Mouse (Mus musculus) liver (tissue): ENCODE measurements at regions not wholly inside any gene's neighbourhood (a gene's known extent, or its start where the extent isn't known, plus 50 kb on each side); places are given as distances from the start of the nearest gene placed in this dataset.
"Not testable (repeated sequence)": the region's sequence is repeated elsewhere in the genome, so short reads cannot be mapped to it uniquely, and the experiment has no call there.

Experiments
- DNase-seq: peaks from one replicate; pipeline ENCODE4 v3.0.0-alpha.2; 2020; ENCODE audit warnings: mixed read lengths

- no peak for DNase-seq
These were observed 134.1 kb downstream of the Snx18 start for GRCm38 (mm10) chr13:113484159-113484762.

DNA sequence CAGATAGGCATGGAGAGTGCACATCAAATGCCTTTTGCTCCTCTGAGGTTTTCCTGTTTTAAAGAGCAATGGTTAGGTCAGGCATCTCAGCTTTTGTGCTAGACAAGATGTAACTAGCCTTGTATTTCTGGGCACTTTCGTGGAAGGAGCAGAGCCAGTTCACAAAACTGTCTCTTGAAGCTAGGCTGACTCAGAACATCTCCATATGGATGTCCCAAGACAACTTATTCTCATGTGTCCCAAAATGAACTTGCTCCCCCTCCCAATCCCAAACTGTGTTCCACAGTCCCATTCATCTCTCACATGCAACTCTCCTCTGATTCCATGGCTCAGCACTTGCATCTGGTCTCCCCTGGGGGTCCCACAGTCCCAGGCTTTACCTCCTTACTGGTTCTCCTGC, 135.5 kb downstream of the Snx18 start:
- no peak for DNase-seq

DNA sequence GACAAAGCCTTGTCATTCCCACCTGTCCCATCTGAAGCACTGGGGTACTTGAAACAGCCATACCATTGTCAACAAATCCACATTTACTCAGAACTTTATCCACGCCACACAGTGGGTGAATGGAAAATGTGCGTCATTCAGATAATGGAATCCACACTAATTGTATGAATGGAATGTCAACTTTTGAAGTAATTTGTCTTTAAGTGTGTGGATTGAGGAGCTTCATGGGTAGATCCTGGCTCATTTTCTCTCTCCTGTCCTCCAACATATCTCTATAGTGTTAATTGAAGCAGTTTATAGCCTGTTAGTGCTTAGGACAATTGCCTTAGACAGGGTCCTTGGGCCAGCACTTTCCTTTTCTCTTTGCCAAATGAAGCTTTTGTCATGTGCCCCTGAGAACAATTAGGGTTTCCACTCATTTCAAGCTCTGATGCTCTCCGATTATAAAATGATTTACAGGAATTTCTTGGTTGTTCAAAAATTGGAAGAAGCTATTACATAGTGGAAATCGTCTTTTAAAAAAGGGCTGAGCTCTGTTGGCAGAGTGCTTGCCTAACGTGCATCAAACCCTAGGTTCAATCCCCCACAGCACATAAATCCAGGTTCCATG, 140.4 kb downstream of the Snx18 start:
- DNase-seq, result no peak

DNA sequence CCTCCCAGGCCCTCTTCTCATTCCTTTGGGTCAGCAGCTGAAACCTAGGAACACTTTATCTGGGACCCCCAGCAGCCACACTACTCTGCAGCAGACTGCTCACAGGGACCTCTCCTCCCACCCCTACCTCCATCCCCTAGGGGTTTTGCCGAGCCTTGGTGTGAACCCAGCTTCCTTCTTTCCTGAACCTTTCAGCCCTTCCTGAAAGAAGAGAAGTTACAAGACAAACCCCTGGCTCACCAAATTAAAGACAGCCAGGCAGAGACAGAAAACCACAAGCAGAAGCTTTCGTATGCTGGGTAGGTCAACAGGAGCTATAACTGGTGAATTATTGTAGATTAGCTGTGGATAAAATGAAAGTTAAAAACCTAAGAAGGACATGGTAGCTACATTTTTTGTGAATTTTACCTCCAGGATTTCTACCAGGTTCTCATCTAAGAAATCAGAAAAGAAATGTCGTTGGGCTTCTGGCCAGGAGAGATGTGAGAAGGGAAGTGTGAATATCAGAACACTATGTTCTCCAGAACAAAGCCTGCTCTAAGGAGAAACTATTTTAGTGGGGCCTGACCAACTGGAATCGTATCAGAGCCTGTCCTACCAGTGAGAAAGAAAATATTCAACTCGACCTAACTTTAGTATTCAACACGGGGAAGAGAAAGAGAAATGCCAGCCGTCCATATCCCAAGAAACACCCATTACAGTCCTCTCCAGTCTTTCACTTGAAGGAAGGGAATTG, 147.4 kb downstream of the Snx18 start:
- no peak for DNase-seq

- no peak for DNase-seq
These were observed 153.9 kb downstream of the Snx18 start for GRCm38 (mm10) chr13:113464190-113465064.

DNA sequence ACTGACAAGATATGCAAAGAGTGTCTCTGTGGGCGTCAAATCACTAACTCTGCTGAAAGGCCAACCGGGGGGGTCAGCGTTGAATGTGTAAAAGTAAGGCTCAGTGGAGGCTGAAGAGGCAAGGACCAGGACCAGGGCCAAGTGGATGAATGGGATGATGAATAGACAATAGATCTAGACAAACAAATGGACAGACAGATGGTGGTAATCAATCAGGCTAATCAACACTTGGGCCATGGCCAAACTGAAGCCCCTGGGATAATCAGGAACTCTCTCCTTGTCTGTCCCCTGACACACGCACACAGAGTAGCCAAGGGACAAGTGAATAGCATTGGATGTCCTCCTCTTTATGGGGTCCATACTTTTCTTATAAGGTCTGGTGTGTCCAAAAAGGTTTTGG, 154.9 kb downstream of the Snx18 start:
- DNase-seq, result no peak

DNA sequence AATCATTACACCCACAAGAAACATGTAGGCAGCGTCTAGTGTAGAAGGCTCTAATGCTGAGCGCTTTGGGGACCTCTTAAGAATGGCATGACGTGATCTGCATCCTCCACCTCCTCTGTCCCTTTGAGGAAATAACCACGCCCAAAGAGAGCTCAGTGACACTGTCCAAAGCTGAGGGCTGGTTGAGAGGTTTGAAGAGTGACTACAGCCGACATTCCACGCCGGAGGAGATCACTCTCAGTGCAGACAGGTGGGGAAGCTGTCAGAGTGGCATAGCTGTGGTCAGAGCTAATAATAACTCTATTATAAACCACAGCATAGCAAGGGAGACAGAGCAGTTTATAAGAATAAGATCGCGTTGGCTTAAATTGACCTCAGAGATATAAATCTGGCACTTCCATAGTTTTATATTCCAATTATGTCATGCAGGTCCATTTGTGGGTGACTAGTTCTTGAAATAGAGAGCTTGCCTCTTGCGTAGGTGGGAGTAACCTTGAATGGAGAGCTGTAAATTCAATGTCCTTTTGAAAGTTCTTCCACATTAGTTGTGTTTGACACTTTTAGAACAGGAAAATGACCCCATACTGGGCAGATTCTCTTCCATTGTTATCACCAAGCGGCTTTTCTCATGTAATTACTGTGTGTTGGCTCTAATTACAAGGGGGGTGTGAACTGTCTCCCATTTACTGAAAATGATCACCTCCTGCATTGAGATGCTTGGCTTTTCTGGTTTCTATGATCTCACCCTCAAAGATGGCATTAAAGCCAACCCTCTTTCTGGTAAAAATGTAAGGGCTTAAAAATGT, 161.7 kb downstream of the BC067074 start:
- DNase-seq, result no peak

DNA sequence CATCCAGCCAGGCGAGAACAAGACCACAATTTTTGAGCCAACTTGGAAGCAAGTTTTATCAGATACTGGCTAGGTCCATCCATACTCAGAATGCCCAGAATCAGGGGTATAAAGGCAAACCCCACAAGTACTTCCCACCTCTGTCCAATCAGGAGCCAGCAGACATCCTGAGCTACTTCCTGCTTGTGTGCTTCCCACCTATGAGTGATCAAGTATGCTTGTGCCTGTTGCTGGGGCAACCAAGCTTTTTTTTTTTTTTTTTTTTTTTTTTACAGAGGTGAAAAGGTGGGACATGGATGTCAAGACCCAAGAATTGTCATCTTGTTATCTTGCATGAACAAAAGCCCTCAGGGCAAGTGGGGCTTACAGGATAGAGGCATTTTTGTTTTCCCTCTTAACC, 155.4 kb downstream of the BC067074 start:
- no peak for DNase-seq

DNA sequence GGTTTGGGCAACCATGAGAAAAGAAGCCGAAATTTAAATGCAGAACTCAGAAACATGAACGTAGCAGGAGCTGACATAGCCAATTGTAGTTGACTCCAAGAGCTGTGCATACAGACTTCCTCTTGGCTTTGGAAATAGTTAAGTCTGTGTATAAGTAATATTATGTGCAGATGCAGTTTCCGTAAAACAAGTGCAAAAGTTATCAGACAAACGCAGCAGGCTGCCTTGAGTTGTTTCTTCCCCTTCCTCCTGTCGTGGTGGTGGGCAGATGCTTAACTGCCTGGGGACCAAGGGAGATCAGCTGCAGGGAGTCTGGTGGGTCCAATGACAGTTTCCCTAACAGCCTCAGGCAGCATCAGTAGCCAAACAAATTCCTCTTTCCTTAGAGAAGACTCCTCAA, 153.3 kb downstream of the BC067074 start:
- DNase-seq, result peak; percentile 15

DNA sequence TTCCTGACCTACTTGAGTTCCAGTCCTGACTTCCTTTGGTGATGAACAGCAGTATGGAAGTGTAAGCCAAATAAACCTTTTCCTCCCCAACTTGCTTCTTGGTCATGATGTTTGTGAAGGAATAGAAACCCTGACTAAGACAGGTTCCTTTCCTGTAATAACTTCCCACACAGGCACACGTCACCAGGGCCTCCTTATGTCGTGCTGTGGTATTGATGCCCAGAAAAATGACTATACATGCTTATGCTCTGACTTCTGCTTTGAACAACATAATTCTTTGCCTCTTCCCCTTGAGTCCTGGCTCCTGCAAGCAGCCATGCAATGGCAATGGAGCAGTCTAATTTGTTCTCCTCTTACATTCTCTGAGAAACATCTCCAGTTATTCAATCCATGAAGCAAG, 151.5 kb downstream of the BC067074 start:
- not testable (repeated sequence) for DNase-seq

DNA sequence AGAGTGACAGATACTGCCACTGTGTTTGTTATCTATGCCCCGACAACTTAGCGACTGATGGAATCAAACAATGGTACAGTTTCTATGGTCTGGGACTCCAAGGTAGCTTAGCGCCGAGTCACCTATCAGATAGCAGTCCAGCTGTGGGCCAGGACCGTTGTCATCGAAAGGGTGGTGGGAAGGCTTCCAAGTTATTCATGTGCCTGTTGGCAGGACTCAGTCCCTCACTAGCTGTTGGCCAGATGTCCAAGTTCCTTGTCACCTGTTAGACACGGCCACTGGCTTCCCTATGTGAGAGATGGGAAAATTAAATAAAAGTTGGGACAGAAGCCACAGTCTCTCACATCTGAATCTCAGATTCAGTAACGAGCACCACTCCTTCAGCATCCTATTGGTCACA, 150.1 kb downstream of the BC067074 start:
- DNase-seq, result no peak

- DNase-seq, result peak; percentile 7
These were observed 149.2 kb downstream of the BC067074 start for GRCm38 (mm10) chr13:113442169-113442568.

DNA sequence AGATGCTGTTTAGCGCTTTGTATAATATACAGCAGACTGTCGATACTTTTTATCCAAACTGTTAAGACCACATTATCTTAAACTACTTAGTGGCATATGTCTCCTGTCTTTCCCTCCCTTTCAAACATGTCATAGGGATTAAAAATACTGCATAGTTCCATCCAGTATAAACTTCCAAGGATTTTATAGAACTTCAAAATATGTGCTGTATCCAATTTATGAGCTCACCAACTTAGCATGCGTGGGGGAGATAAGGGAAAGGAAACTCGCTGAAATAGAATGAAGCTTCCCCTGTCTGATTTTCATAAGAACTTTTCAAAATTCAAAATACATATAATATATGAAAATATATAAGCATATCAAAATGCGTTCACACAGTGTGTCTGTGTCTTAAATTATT, 147.2 kb downstream of the BC067074 start:
- DNase-seq, result no peak

DNA sequence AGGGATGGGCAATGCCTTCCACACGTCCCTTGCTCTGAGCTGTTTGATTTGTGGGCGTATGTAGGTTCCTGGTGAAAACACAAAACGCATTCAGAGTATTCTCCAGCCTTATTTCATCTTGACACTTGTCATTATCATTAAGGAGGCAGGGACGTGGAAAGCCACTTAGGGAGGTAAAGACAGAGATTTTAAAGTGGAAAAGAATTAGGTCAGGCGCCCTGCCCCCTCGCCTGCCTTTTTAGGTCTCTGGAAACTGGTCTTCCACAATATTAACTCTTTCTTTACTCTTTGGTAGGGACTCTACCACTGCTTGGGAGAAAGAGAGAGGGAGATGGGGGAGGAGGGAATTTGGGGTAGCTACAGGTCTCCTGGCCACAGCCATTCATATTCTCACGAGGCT, 146.6 kb downstream of the BC067074 start:
- no peak for DNase-seq

DNA sequence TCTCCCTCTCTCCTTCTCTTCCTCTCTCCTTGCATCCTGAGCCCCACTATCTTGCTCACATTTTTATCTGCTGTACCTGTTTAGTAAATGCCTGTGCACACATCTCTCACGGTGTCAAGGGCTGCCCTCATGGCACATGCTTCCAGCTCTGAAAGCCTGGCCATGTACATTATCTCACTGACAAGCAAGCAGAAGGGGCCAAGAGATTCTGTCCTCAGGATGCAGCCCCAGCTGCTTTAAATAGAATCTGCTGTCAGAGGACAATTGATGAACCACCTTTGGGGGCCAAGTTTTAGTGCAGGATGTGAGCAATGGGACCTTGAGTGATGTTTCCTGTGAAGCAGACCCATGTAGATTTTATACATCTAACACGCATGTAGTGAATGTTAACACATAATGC, 145.9 kb downstream of the BC067074 start:
- no peak for DNase-seq

- DNase-seq, result no peak
These were observed 143.3 kb downstream of the BC067074 start for GRCm38 (mm10) chr13:113436288-113436687.

- no peak for DNase-seq
These were observed 142.2 kb downstream of the BC067074 start for GRCm38 (mm10) chr13:113435117-113435516.

GRCm38 (mm10) chr13:113433456-113433855, 140.5 kb downstream of the BC067074 start:
- no peak for DNase-seq

- DNase-seq, result no peak
These were observed 136.7 kb downstream of the BC067074 start for GRCm38 (mm10) chr13:113429615-113430014.
